Mouse (Mus musculus) hindbrain, postnatal 0 days (tissue): ENCODE results near the gene Gm37240. TPM values are rescaled to one million over a fixed set of nuclear protein-coding genes. Genes with fewer than 3 reads are reported as not detected.

Source experiments
- ATAC-seq: fragments of 200-750 bp; cut with Nextera tagmentation; 2 replicates; pipeline ENCODE4 v1.8.0; 2017; ENCODE audit warnings: mild to moderate bottlenecking, moderate TSS enrichment, moderate library complexity
- DNase-seq: peaks from one replicate; pipeline ENCODE4 v3.0.0-alpha.2; 2015; ENCODE audit warnings: low spot score
- H3K27ac ChIP-seq: fragments of 300-500 bp; sonication (generic); 2 replicates; pipeline ENCODE4 v1.5.1; 2014; ENCODE audit warnings: mild to moderate bottlenecking
- H3K27me3 ChIP-seq: fragments of 300-500 bp; sonication (generic); 2 replicates; pipeline ENCODE4 v1.6.1; 2014; ENCODE audit warnings: low read length, mixed read lengths; ENCODE audit not compliant: insufficient read depth
- H3K36me3 ChIP-seq: fragments of 300-500 bp; sonication (generic); 2 replicates; pipeline ENCODE4 v1.6.1; 2014; ENCODE audit warnings: low read length, mixed read lengths; ENCODE audit not compliant: insufficient read depth
- H3K4me1 ChIP-seq: fragments of 300-500 bp; sonication (generic); 2 replicates; pipeline ENCODE4 v1.6.1; 2014; ENCODE audit warnings: antibody characterized with exemption, low read length, mixed read lengths; ENCODE audit not compliant: insufficient read depth
- H3K4me2 ChIP-seq: fragments of 300-500 bp; sonication (generic); 2 replicates; pipeline ENCODE4 v1.6.1; 2014; ENCODE audit warnings: low read depth, mild to moderate bottlenecking, low read length, moderate library complexity, mixed read lengths
- H3K4me3 ChIP-seq: fragments of 300-500 bp; sonication (generic); 2 replicates; pipeline ENCODE4 v1.5.1; 2014; ENCODE audit warnings: low read length
- H3K9ac ChIP-seq: fragments of 300-500 bp; sonication (generic); replicated peaks from 2 replicates; pipeline ENCODE4 v1.6.1; 2014; ENCODE audit warnings: mild to moderate bottlenecking, low read length, moderate library complexity, mixed read lengths
- H3K9me3 ChIP-seq: fragments of 300-500 bp; sonication (generic); 2 replicates; pipeline ENCODE4 v1.6.1; 2016; ENCODE audit warnings: low read length, mixed read lengths
- CTCF ChIP-seq: IDR thresholded peaks from 2 replicates; pipeline ENCODE4 v1.5.1; 2016; ENCODE audit warnings: antibody characterized with exemption, control low read depth, low read depth
- WGBS: fragments of 180-500 bp; shearing (Covaris S2); extraction: QIAGEN DNeasy Blood & Tissue Kit; methylation state at CpG from one replicate; pipeline ENCODE4 v1.1.7; 2014; 5-methylcytosine and 5-hydroxymethylcytosine counted together
- polyA plus RNA-seq: library from polyadenylated mRNA; unstranded; fragments of >200 nt; fragmentation: Nextera tagmentation; extraction: Ambion mirVana; gene quantifications from 2 replicates; pipeline ENCODE4 v1.2.1, GENCODE M21; 2015
- total RNA-seq: library from RNA; depleted of rRNA; stranded (reverse); fragments of >200 nt; gene quantifications from 2 replicates; pipeline ENCODE4 v1.2.3, GENCODE M21; 2014

Gene Gm37240
- total and polyA plus RNA-seq, 2 experiments from 2014 or later = 1.5 TPM; not detected in 1

- H3K27me3 ChIP-seq = no peaks in the 10 kb centered on the region
- no peak for DNase-seq
- no peak overlapping the region for H3K27ac ChIP-seq
- no peak overlapping the region for H3K9ac ChIP-seq
- WGBS = 80% methylated on average over 8 of the region's 8 CpGs
- no peak overlapping the region for H3K4me3 ChIP-seq
- H3K36me3 ChIP-seq = no peaks in the 10 kb centered on the region
- TF ChIP-seq CTCF = no peak
- H3K9me3 ChIP-seq = no peaks in the 10 kb centered on the region
- no peak for ATAC-seq
- H3K4me1 ChIP-seq = no peaks in the 10 kb centered on the region
- H3K4me2 ChIP-seq = no peak overlapping the region
These were observed 1178.2 kb downstream of the Gm37240 start for GRCm38 (mm10) chr3:84709100-84709499.

DNA sequence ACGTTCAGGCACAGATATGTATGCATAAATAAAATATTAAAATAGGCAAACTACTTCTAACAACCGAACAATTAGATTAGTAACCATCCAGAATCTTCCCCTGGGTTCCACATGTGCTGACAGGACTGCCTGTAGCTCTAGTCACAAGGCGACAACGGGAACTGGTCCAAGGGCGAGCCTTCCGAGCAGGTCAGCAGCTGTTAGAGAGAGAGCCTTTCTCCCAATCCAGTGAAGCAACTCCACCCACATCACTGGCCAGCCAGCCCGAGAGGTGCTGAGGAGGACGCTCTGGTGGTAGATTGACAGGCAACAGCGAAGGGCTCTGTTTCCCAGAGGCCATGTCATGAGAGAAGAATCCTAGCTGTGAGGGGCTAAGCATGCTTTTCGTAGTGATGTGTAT, 1178.8 kb downstream of the Gm37240 start:
- no peak for ATAC-seq
- DNase-seq = no peak
- TF ChIP-seq CTCF = no peak

GRCm38 (mm10) chr3:84705224-84705623, 1182.1 kb downstream of the Gm37240 start:
- H3K9me3 ChIP-seq = no peaks in the 10 kb centered on the region
- H3K4me2 ChIP-seq = no peak overlapping the region
- no peak for TF ChIP-seq CTCF
- ATAC-seq (no peak), DNase-seq (no peak)
- H3K4me3 ChIP-seq = no peak overlapping the region
- 87% methylated on average over 9 of the region's 9 CpGs for WGBS
- H3K36me3 ChIP-seq = no peaks in the 10 kb centered on the region
- no peaks in the 10 kb centered on the region for H3K27me3 ChIP-seq
- H3K9ac ChIP-seq = no peak overlapping the region
- H3K27ac ChIP-seq = no peak overlapping the region
- no peaks in the 10 kb centered on the region for H3K4me1 ChIP-seq

More for the DNA sequence above, 1178.8 kb downstream of the Gm37240 start:
- Histone ChIP-seq H3K27ac (no peak overlapping the region), H3K4me3 (no peak overlapping the region), H3K36me3 (no peaks in the 10 kb centered on the region), H3K4me2 (no peak overlapping the region), H3K4me1 (no peaks in the 10 kb centered on the region), H3K27me3 (no peaks in the 10 kb centered on the region), H3K9ac (no peak overlapping the region), H3K9me3 (no peaks in the 10 kb centered on the region)
- WGBS = 73% methylated on average over 10 of the region's 10 CpGs

DNA sequence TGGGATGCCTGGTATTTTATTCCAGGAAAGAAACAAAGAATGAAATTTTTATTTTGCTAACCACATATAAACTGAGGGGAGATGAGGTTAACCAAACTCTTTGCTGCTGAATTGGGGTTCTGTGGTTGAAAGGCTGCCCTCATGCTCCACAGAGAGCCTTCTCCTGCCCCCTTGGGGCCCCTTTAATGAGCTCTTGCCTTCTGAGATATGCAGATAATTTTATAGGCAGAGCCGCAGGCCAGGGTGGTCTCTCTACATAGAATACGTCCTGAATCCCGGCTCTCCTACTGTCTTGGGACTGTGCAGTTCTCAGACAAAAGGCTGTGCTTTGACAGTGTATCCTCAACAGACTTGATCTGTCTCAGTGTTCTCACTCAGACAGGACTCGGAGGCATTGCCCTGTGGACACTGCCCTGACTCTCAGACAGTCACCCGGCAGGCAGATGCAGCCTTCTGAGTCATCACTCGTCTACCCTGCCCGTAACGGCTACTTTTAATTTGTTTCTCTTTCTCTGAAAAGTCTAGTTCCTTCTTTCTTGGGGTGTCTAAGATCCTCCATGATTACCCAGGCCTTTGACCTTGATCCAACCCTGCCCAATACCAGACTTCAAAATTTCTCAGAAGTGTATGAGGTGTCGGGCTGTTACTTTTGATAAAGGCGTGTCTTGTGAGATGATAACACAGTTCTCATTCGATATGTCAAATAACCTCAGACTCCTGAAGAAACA, 1184.1 kb downstream of the Gm37240 start:
- Histone ChIP-seq H3K27ac (no peak overlapping the region), H3K9me3 (no peaks in the 10 kb centered on the region), H3K4me1 (no peaks in the 10 kb centered on the region), H3K4me2 (no peak overlapping the region), H3K9ac (no peak overlapping the region), H3K27me3 (no peaks in the 10 kb centered on the region), H3K36me3 (no peaks in the 10 kb centered on the region), H3K4me3 (no peak overlapping the region)
- WGBS = 81% methylated on average over 11 of the region's 11 CpGs
- TF ChIP-seq CTCF = no peak
- no peak for ATAC-seq
- no peak for DNase-seq

DNA sequence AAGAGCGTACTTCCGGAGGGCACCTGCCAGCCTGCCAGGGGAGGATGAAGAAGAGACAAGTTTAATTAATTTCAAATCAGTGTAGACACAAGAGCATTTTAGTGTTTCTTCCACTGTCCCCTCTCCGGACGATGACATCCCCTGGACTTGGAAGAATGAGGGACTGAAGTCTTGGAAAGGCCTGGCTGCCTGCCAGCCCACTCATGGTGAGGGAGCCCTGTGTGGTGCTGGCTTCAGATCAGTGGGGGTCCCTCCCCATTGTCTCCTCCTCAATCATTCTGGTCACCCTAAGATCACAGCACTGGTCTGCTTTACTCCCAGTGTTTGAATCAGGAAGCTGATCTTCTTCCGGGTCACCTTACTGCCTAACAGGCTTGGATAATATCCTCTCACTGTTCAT, 1185.4 kb downstream of the Gm37240 start:
- DNase-seq (no peak), ATAC-seq (no peak)
- WGBS = 45% methylated on average over 5 of the region's 5 CpGs
- no peaks in the 10 kb centered on the region for H3K36me3 ChIP-seq
- H3K27ac ChIP-seq = no peak overlapping the region
- H3K27me3 ChIP-seq = no peaks in the 10 kb centered on the region
- H3K9me3 ChIP-seq = no peaks in the 10 kb centered on the region
- H3K9ac ChIP-seq = no peak overlapping the region
- no peak overlapping the region for H3K4me3 ChIP-seq
- no peaks in the 10 kb centered on the region for H3K4me1 ChIP-seq
- TF ChIP-seq CTCF = no peak
- H3K4me2 ChIP-seq = no peak overlapping the region

DNA sequence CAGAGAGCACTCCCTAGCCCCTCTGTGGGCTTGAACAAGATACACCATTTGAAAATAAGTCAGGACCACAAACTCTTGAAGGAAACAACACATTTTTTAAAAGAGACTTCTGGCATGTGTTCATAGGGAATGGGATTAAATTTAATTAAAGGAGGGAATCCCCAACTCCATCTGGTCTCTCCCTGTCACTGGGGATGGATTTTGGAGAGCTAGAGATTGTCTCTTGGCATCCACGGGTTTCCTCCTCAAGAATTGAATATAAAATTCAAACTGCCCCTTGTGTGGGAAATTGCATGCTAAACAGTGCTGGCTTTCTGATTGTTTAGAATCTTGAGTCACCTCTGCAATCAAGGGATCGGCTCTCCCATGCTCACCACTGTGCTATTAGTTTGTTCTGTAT, 1185.8 kb downstream of the Gm37240 start:
- TF ChIP-seq CTCF = no peak
- Histone ChIP-seq H3K27me3 (no peaks in the 10 kb centered on the region), H3K27ac (no peak overlapping the region), H3K4me2 (no peak overlapping the region), H3K4me1 (no peaks in the 10 kb centered on the region), H3K4me3 (no peak overlapping the region), H3K36me3 (no peaks in the 10 kb centered on the region), H3K9me3 (no peaks in the 10 kb centered on the region), H3K9ac (no peak overlapping the region)
- 40% methylated on average over 2 of the region's 2 CpGs for WGBS
- no peak for ATAC-seq
- DNase-seq = no peak

- Histone ChIP-seq H3K4me1 (0 out of 2 replicates have a peak, but pooled peaks cover 3% of the 10 kb centered on the region), H3K27me3 (no peaks in the 10 kb centered on the region), H3K9ac (no peak overlapping the region), H3K36me3 (no peaks in the 10 kb centered on the region), H3K27ac (no peak overlapping the region), H3K4me3 (no peak overlapping the region), H3K9me3 (no peaks in the 10 kb centered on the region), H3K4me2 (peak overlapping the region; percentile 46)
- 13% methylated on average over 18 of the region's 18 CpGs for WGBS
- DNase-seq (peak; percentile 63), ATAC-seq (peak; percentile 42; the same call in 1 of the 2 replicates)
- no peak for TF ChIP-seq CTCF
These were observed 1190.8 kb downstream of the Gm37240 start for GRCm38 (mm10) chr3:84696428-84696917.
